Mouse (Mus musculus): ENCODE results near the gene Ndufaf5.

Ndufaf5 gene

DNA sequence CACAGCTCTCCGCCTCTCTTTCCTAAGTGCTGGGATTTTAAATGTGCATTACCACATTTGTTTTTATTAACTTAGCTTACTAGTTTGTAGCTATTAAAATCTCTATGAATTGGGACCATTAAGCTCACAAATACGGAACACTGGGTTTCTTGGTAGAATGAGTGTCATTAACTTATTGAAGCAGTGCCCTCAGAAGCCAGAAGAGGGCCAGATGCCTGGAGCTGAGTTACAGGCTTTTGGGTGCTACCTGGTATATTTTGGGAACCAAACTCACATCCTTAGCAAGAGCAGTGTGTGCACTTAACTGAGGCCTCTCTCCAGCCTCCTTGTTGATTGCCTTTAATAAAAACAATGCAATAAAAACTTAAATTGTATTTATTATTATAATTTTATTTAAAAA, 30.3 kb downstream of the Ndufaf5 start:
- no peaks in the 10 kb centered on the region for H3K27me3 ChIP-seq (ENCODE audit: insufficient read depth, low read length)
- H3K36me3 ChIP-seq (ENCODE audit: insufficient read depth, low read length), result peaks cover 46% of the 10 kb centered on the region
- 0 out of 2 replicates have a peak, but pooled peaks have one; percentile 5 for TF ChIP-seq CTCF (conservative IDR thresholded peaks at IDR 0.05; ENCODE audit: low read length)
- no peak for TF ChIP-seq POU5F1 (IDR thresholded peaks at IDR 0.05; ENCODE audit: borderline replicate concordance, low read length)
- H3K4me3 ChIP-seq (replicated peaks; ENCODE audit: low read length), result no peak overlapping the region
- H3K9me3 ChIP-seq (ENCODE audit: low read length), result no peaks in the 10 kb centered on the region
- H3K4me1 ChIP-seq (replicated peaks; ENCODE audit: low read depth, low read length), result peaks cover 9% of the 10 kb centered on the region; the same call in 1 of the 2 replicates

DNA sequence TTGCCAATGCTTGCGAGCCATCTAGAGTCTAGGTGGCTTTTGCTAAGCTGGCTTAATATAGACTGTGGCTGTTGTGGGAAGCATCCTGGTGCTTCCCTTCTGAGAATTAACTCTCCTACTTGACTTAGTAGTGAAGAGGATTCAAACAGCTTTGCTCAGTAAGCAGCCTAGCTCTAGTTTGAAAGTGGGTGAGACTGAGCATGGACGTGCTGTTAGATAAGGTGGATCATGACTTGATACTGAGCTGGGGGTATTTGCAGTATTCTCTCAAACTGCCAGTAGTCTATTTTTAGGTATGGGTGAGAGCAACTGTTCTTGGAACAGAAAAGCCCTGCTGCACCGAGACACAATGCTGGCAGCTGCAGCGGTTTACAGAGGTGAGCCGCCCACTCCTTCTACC, 32.1 kb downstream of the Ndufaf5 start:
- Histone ChIP-seq H3K9me3 (ENCODE audit: low read length) (no peaks in the 10 kb centered on the region), H3K36me3 (ENCODE audit: insufficient read depth, low read length) (peaks cover 50% of the 10 kb centered on the region), H3K27me3 (ENCODE audit: insufficient read depth, low read length) (no peaks in the 10 kb centered on the region), H3K4me3 (replicated peaks; ENCODE audit: low read length) (no peak overlapping the region), H3K4me1 (replicated peaks; ENCODE audit: low read depth, low read length) (peaks cover 9% of the 10 kb centered on the region; the same call in 1 of the 2 replicates)
- TF ChIP-seq NANOG (IDR thresholded peaks at IDR 0.05; ENCODE audit: borderline replicate concordance, low read length), result no peak
- TF ChIP-seq CTCF (conservative IDR thresholded peaks at IDR 0.05; ENCODE audit: low read length), result no peak
- TF ChIP-seq POU5F1 (IDR thresholded peaks at IDR 0.05; ENCODE audit: borderline replicate concordance, low read length), result no peak

DNA sequence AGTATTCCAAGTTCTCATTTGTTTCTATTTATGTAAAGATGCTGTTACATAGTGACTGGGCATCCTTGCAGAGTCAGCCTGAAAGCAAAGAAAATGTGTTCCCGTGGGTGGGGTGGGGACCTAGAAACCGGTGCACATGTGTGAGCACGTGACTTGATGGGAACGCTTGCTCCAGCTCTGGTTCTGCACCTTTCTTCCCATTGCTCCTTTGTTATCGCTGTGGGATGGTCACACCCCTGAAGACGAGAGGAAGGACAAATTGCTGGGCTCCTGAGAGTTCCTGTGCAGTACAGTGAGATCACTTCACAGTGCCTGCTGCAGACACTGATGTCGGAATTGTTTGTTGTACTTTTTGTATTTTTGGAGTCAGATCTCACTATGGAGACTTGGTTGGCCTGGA, 33.3 kb downstream of the Ndufaf5 start:
- H3K4me3 ChIP-seq (replicated peaks; ENCODE audit: low read length), result no peak overlapping the region
- no peaks in the 10 kb centered on the region for H3K27me3 ChIP-seq (ENCODE audit: insufficient read depth, low read length)
- H3K36me3 ChIP-seq (ENCODE audit: insufficient read depth, low read length), result peaks cover 44% of the 10 kb centered on the region
- H3K9me3 ChIP-seq (ENCODE audit: low read length), result no peaks in the 10 kb centered on the region
- no peak for TF ChIP-seq CTCF (conservative IDR thresholded peaks at IDR 0.05; ENCODE audit: low read length)
- H3K4me1 ChIP-seq (replicated peaks; ENCODE audit: low read depth, low read length), result peaks cover 7% of the 10 kb centered on the region; the same call in 1 of the 2 replicates

DNA sequence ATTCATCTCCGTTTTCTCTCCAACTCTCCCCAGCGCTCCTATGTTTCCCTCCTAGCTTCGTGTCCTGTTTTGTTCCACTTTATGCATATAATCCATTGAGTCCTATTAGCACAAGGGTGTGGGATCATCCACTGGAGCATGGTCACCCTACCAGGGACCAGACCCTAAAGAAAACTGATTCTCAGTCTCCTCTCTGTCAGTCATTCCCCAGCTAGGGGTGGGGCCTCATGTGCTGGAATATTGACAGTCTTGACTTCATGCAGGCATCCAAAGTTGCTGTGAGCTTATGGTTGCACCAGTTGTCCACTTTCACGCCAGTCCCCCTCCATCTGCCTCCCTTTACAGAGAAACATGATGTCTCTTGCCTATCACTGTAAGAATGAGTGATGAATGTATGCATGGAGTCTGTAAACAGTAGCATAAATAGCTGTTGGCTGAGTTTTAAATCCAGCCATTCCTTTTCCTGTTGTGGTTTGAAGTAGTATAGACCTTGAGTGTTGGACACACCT, 44.1 kb downstream of the Ndufaf5 start:
- H3K27me3 ChIP-seq (ENCODE audit: insufficient read depth, low read length), result no peaks in the 10 kb centered on the region
- H3K4me3 ChIP-seq (replicated peaks; ENCODE audit: low read length), result no peak overlapping the region
- no peaks in the 10 kb centered on the region for H3K36me3 ChIP-seq (ENCODE audit: insufficient read depth, low read length)
- H3K9me3 ChIP-seq (ENCODE audit: low read length), result 0 out of 2 replicates have a peak, but pooled peaks cover 4% of the 10 kb centered on the region
- TF ChIP-seq POU5F1 (IDR thresholded peaks at IDR 0.05; ENCODE audit: borderline replicate concordance, low read length) (no peak), NANOG (IDR thresholded peaks at IDR 0.05; ENCODE audit: borderline replicate concordance, low read length) (no peak), CTCF (conservative IDR thresholded peaks at IDR 0.05; ENCODE audit: low read length) (no peak)
- H3K4me1 ChIP-seq (replicated peaks; ENCODE audit: low read depth, low read length), result peaks cover 13% of the 10 kb centered on the region

DNA sequence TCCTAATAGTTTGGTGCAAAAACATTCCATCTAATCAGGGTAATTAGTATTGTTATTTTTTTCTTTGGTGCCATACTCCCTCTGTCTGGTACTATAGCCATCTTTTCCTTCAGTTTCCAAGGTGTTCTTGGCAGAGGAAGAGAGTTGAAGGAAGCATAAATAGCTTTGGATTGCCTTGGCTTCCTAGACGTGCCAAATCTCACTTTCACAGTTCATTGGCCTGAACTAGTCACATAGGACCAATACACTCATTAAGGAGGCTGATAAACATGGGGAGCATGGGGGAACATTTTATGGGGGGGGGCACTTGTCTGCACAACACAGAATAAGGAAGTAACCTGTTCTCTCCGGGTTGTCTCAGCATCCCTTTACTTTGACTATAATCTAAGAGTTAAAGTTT, 45.0 kb downstream of the Ndufaf5 start:
- Histone ChIP-seq H3K27me3 (ENCODE audit: insufficient read depth, low read length) (no peaks in the 10 kb centered on the region), H3K4me3 (replicated peaks; ENCODE audit: low read length) (no peak overlapping the region), H3K36me3 (ENCODE audit: insufficient read depth, low read length) (no peaks in the 10 kb centered on the region), H3K9me3 (ENCODE audit: low read length) (0 out of 2 replicates have a peak, but pooled peaks cover 4% of the 10 kb centered on the region), H3K4me1 (replicated peaks; ENCODE audit: low read depth, low read length) (peaks cover 5% of the 10 kb centered on the region)
- TF ChIP-seq POU5F1 (IDR thresholded peaks at IDR 0.05; ENCODE audit: borderline replicate concordance, low read length), result no peak
- no peak for TF ChIP-seq CTCF (conservative IDR thresholded peaks at IDR 0.05; ENCODE audit: low read length)
- TF ChIP-seq NANOG (IDR thresholded peaks at IDR 0.05; ENCODE audit: borderline replicate concordance, low read length), result no peak

DNA sequence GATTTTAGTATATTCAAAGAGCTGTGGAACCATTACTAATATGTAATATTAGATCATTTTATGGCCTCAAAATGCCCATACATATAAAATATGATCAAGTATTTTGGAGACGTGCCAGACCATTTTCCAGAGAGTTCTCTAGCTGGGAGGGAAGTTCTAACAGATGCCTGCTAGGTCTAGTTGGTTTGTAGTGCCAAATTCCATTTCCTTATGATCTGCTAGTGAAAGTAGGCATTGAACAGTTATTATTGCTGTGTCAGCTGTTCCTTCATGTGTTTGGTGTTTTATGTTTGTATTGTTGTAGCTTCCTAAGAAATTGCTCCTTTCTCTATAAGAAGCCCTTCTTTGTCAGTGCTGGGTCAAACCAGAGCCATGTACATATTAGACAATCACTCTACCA, 45.5 kb downstream of the Ndufaf5 start:
- H3K4me1 ChIP-seq (replicated peaks; ENCODE audit: low read depth, low read length), result peaks cover 5% of the 10 kb centered on the region; the same call in 1 of the 2 replicates
- 0 out of 2 replicates have a peak, but pooled peaks cover 4% of the 10 kb centered on the region for H3K9me3 ChIP-seq (ENCODE audit: low read length)
- no peaks in the 10 kb centered on the region for H3K36me3 ChIP-seq (ENCODE audit: insufficient read depth, low read length)
- no peaks in the 10 kb centered on the region for H3K27me3 ChIP-seq (ENCODE audit: insufficient read depth, low read length)
- no peak overlapping the region for H3K4me3 ChIP-seq (replicated peaks; ENCODE audit: low read length)
- TF ChIP-seq CTCF (conservative IDR thresholded peaks at IDR 0.05; ENCODE audit: low read length), result no peak
- no peak for TF ChIP-seq NANOG (IDR thresholded peaks at IDR 0.05; ENCODE audit: borderline replicate concordance, low read length)
- TF ChIP-seq POU5F1 (IDR thresholded peaks at IDR 0.05; ENCODE audit: borderline replicate concordance, low read length), result no peak

DNA sequence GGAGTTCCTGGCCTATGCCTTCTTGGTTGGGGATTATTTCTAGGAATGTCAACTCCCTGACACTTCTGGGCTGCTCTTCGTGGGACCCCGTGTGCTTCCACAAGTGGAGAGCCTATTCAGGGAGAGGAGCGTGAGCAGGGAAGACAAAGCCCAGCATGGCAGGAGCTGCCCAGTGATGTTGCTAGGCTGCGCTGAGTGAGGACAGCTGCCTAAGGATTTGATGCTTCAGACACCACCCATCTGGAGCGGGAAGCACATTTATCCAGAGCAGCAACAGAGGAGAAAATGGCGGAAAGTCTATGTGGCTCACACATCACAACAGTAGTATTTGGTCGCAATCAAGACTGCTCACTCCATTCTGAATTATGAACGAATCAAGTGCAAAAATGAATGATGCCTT, 49.9 kb downstream of the Ndufaf5 start:
- no peak for TF ChIP-seq POU5F1 (IDR thresholded peaks at IDR 0.05; ENCODE audit: borderline replicate concordance, low read length)

DNA sequence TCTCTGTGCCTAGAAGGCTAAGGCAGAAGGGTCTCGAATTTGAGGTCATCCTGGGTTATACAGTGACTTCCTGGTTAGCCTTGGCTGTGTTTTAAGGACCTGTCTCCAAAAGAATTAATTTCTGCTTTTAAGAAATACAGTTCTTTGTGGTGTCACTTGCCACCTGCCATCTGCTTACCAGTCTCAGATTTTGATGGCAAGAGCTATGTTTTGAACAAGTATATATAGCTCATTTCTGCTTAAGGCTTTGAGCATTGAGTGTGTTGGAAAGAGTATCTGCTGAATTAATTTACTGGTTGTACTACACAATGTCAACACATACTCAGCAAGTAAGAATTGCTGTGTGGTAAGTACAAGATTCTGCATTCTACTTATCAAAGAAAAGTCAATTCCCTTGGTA, 59.8 kb downstream of the Ndufaf5 start:
- no peak for TF ChIP-seq CTCF (conservative IDR thresholded peaks at IDR 0.05; ENCODE audit: low read length)
- no peak for TF ChIP-seq POU5F1 (IDR thresholded peaks at IDR 0.05; ENCODE audit: borderline replicate concordance, low read length)
- no peak for TF ChIP-seq NANOG (IDR thresholded peaks at IDR 0.05; ENCODE audit: borderline replicate concordance, low read length)
- Histone ChIP-seq H3K27me3 (ENCODE audit: insufficient read depth, low read length) (no peaks in the 10 kb centered on the region), H3K4me3 (replicated peaks; ENCODE audit: low read length) (no peak overlapping the region), H3K36me3 (ENCODE audit: insufficient read depth, low read length) (no peaks in the 10 kb centered on the region), H3K4me1 (replicated peaks; ENCODE audit: low read depth, low read length) (no peaks in the 10 kb centered on the region), H3K9me3 (ENCODE audit: low read length) (peaks cover 31% of the 10 kb centered on the region)

More for the DNA sequence above, 49.9 kb downstream of the Ndufaf5 start:
- Histone ChIP-seq H3K4me1 (replicated peaks; ENCODE audit: low read depth, low read length) (no peaks in the 10 kb centered on the region), H3K27me3 (ENCODE audit: insufficient read depth, low read length) (no peaks in the 10 kb centered on the region), H3K4me3 (replicated peaks; ENCODE audit: low read length) (no peak overlapping the region), H3K36me3 (ENCODE audit: insufficient read depth, low read length) (no peaks in the 10 kb centered on the region), H3K9me3 (ENCODE audit: low read length) (no peaks in the 10 kb centered on the region)

DNA sequence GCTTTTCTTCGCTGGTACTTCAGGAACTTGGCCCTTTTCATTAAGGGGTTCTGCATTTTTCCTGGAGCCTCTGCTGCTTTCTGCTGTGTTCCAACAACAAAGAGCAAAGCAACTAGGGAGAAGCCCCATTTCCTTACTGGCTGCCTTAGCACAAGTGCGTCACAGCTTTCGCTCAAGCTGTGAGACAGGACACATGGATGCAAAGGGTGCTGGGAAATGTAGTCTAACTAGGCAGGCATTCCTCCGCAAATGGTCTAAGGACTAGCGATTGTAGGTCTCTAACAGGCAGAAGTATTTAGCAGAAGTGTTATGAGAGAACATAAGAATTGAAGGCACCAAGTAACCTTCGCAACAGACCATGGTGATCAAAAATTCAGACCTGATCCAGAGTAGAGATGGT, 66.8 kb downstream of the Ndufaf5 start:
- Histone ChIP-seq H3K36me3 (ENCODE audit: insufficient read depth, low read length) (no peaks in the 10 kb centered on the region), H3K27me3 (ENCODE audit: insufficient read depth, low read length) (no peaks in the 10 kb centered on the region), H3K4me1 (replicated peaks; ENCODE audit: low read depth, low read length) (no peaks in the 10 kb centered on the region), H3K9me3 (ENCODE audit: low read length) (no peaks in the 10 kb centered on the region), H3K4me3 (replicated peaks; ENCODE audit: low read length) (no peak overlapping the region)
- TF ChIP-seq NANOG (IDR thresholded peaks at IDR 0.05; ENCODE audit: borderline replicate concordance, low read length) (no peak), CTCF (conservative IDR thresholded peaks at IDR 0.05; ENCODE audit: low read length) (no peak), POU5F1 (IDR thresholded peaks at IDR 0.05; ENCODE audit: borderline replicate concordance, low read length) (no peak)
